Mouse (Mus musculus): ENCODE data around the gene Gtf2f2. TPM values are rescaled to one million over a fixed set of nuclear protein-coding genes. Genes with fewer than 3 reads are reported as not detected.

The Gtf2f2 gene
- total and polyA plus RNA-seq, 2 experiments from 2014 or later, result 41.5 to 47.6 TPM

DNA sequence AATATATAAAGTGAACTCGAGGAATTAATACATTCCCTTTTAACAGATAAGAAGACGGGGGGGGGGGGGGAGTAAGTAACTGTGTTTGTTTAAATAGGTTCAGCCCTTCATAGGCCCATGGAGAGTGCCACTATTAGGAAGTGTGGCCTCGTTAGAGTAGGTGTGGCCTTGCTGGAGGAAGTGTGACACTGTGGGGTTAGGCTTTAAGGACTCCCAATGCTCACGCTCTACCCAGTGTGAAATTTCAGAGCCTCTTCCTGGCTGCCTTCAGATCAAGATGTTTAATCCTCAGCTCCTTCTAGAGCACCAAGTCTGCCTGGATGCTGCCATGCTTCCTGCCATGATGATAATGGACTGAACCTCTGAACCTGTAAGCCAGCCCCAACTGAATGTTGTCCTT, 8.9 kb downstream of the Gtf2f2 start:
- no peaks in the 10 kb centered on the region for H3K4me1 ChIP-seq (ENCODE audit: insufficient read depth)
- no peak for TF ChIP-seq CTCF (IDR thresholded peaks at IDR 0.05; ENCODE audit: low read depth)
- H3K9ac ChIP-seq, result no peak overlapping the region
- H3K36me3 ChIP-seq (ENCODE audit: insufficient read depth), result peaks cover 2% of the 10 kb centered on the region; the same call in 1 of the 2 replicates
- H3K9me3 ChIP-seq (ENCODE audit: low read length), result no peaks in the 10 kb centered on the region
- DNase-seq (no peak), ATAC-seq (no peak)
- H3K4me3 ChIP-seq (ENCODE audit: low read depth, low read length), result no peak overlapping the region
- no peaks in the 10 kb centered on the region for H3K27me3 ChIP-seq (ENCODE audit: insufficient read depth, low read length)
- H3K4me2 ChIP-seq (ENCODE audit: low read depth), result no peak overlapping the region
- H3K27ac ChIP-seq (ENCODE audit: low read depth, low read length), result no peak overlapping the region
- WGBS, result 74% methylated on average over 4 of the region's 4 CpGs

DNA sequence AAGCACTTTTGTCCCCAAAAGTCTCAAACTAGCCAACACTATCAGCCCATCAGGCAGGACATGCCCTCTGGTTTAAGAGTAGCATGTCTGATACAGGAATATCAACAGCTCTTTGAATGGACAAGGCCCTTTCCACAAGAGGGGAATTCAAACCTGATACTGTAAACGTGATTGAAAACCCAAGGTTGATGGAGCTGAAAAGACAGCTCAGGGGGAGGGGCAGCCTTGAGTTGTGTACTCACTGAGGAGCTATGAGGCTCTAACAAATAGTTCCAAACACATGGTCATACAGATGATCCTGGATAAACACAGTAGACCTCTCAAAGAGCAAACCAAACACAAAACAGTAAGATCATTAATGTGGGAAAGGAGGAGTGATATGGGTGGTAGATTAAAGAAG, 12.6 kb downstream of the Gtf2f2 start:
- no peak overlapping the region for H3K4me2 ChIP-seq (ENCODE audit: low read depth)
- no peak for DNase-seq

DNA sequence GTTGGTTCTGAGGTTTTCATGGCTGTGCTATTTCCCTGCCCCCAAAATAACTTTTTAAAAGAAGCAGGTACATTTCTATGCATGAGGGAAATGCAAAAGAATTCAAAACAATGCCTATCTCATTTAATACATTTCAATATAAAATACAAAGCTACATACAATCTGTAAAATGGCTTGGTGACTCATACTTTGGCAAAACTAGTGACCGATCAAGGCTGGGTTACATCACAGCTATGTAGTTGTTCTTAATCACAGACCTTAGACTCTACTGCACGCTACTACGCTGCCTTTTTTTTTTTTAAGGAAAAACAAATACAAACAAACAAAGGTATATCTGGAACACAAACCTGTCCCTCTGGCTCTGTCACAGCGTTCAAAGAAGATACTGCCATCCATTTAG, 18.3 kb downstream of the Gtf2f2 start:
- no peaks in the 10 kb centered on the region for H3K27me3 ChIP-seq (ENCODE audit: insufficient read depth, low read length)
- WGBS, result 95% methylated on average over 4 of the region's 4 CpGs
- H3K9ac ChIP-seq, result no peak overlapping the region
- H3K9me3 ChIP-seq (ENCODE audit: low read length), result no peaks in the 10 kb centered on the region
- TF ChIP-seq CTCF (IDR thresholded peaks at IDR 0.05; ENCODE audit: low read depth), result no peak
- no peaks in the 10 kb centered on the region for H3K4me1 ChIP-seq (ENCODE audit: insufficient read depth)
- ATAC-seq (no peak), DNase-seq (no peak)
- H3K27ac ChIP-seq (ENCODE audit: low read depth, low read length), result no peak overlapping the region
- no peak overlapping the region for H3K4me2 ChIP-seq (ENCODE audit: low read depth)
- H3K4me3 ChIP-seq (ENCODE audit: low read depth, low read length), result no peak overlapping the region
- H3K36me3 ChIP-seq (ENCODE audit: insufficient read depth), result no peaks in the 10 kb centered on the region

More for the DNA sequence above, 12.6 kb downstream of the Gtf2f2 start:
- Histone ChIP-seq H3K36me3 (ENCODE audit: insufficient read depth) (no peaks in the 10 kb centered on the region), H3K9ac (no peak overlapping the region), H3K9me3 (ENCODE audit: low read length) (no peaks in the 10 kb centered on the region), H3K27ac (ENCODE audit: low read depth, low read length) (no peak overlapping the region), H3K4me3 (ENCODE audit: low read depth, low read length) (no peak overlapping the region), H3K27me3 (ENCODE audit: insufficient read depth, low read length) (no peaks in the 10 kb centered on the region), H3K4me1 (ENCODE audit: insufficient read depth) (no peaks in the 10 kb centered on the region)
- TF ChIP-seq CTCF (IDR thresholded peaks at IDR 0.05; ENCODE audit: low read depth), result no peak
- 70% methylated on average over 1 of the region's 1 CpGs for WGBS
- ATAC-seq, result no peak

GRCm38 (mm10) chr14:75990936-75991335, 19.7 kb downstream of the Gtf2f2 start:
- no peak overlapping the region for H3K9ac ChIP-seq
- no peaks in the 10 kb centered on the region for H3K4me1 ChIP-seq (ENCODE audit: insufficient read depth)
- no peaks in the 10 kb centered on the region for H3K36me3 ChIP-seq (ENCODE audit: insufficient read depth)
- ATAC-seq (no peak), DNase-seq (no peak)
- 97% methylated on average over 6 of the region's 6 CpGs for WGBS
- no peak for TF ChIP-seq CTCF (IDR thresholded peaks at IDR 0.05; ENCODE audit: low read depth)
- H3K4me3 ChIP-seq (ENCODE audit: low read depth, low read length), result no peak overlapping the region
- H3K9me3 ChIP-seq (ENCODE audit: low read length), result no peaks in the 10 kb centered on the region
- H3K27me3 ChIP-seq (ENCODE audit: insufficient read depth, low read length), result no peaks in the 10 kb centered on the region
- H3K4me2 ChIP-seq (ENCODE audit: low read depth), result no peak overlapping the region
- no peak overlapping the region for H3K27ac ChIP-seq (ENCODE audit: low read depth, low read length)

- no peak overlapping the region for H3K4me3 ChIP-seq (ENCODE audit: low read depth, low read length)
- H3K4me1 ChIP-seq (ENCODE audit: insufficient read depth), result peaks cover 6% of the 10 kb centered on the region
- DNase-seq (no peak), ATAC-seq (no peak)
- no peaks in the 10 kb centered on the region for H3K36me3 ChIP-seq (ENCODE audit: insufficient read depth)
- H3K9ac ChIP-seq, result no peak overlapping the region
- no peak for TF ChIP-seq CTCF (IDR thresholded peaks at IDR 0.05; ENCODE audit: low read depth)
- no peak overlapping the region for H3K27ac ChIP-seq (ENCODE audit: low read depth, low read length)
- no peaks in the 10 kb centered on the region for H3K27me3 ChIP-seq (ENCODE audit: insufficient read depth, low read length)
- H3K9me3 ChIP-seq (ENCODE audit: low read length), result no peaks in the 10 kb centered on the region
- H3K4me2 ChIP-seq (ENCODE audit: low read depth), result no peak overlapping the region
- WGBS, result 97% methylated on average over 1 of the region's 1 CpGs
Measured at GRCm38 (mm10) chr14:75989168-75989567, 21.5 kb downstream of the Gtf2f2 start.

- ATAC-seq (no peak), DNase-seq (no peak)
- Histone ChIP-seq H3K4me1 (ENCODE audit: insufficient read depth) (peaks cover 6% of the 10 kb centered on the region), H3K27ac (ENCODE audit: low read depth, low read length) (no peak overlapping the region), H3K4me2 (ENCODE audit: low read depth) (no peak overlapping the region), H3K27me3 (ENCODE audit: insufficient read depth, low read length) (no peaks in the 10 kb centered on the region), H3K36me3 (ENCODE audit: insufficient read depth) (no peaks in the 10 kb centered on the region), H3K4me3 (ENCODE audit: low read depth, low read length) (no peak overlapping the region), H3K9me3 (ENCODE audit: low read length) (no peaks in the 10 kb centered on the region), H3K9ac (no peak overlapping the region)
- WGBS, result 83% methylated on average over 7 of the region's 7 CpGs
- TF ChIP-seq CTCF (IDR thresholded peaks at IDR 0.05; ENCODE audit: low read depth), result no peak
Measured at GRCm38 (mm10) chr14:75986878-75987483, 23.7 kb downstream of the Gtf2f2 start.

DNA sequence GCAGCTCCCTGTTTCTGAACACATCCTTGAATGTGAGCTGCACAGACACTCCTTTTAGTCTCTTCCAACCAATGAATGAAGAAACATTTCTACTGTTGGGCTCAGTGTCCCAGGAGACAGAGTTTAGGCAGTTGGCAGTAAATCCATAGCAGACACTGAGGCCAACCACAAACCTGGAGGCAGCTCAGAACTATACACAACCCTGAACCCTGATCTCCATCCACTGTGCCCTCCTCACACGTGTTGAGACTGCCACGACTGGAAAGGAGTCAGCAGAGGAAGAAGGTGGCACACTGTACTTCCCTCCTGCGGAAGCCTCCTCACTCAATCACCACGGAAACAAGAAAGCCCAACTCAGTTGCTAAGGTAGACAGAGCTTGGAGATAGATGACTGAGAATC, 25.6 kb downstream of the Gtf2f2 start:
- H3K27me3 ChIP-seq (ENCODE audit: insufficient read depth, low read length), result no peaks in the 10 kb centered on the region
- no peaks in the 10 kb centered on the region; the same call in 1 of the 2 replicates for H3K36me3 ChIP-seq (ENCODE audit: insufficient read depth)
- ATAC-seq, result peak; percentile 87
- DNase-seq, result peak; percentile 43
- H3K4me1 ChIP-seq (ENCODE audit: insufficient read depth), result peaks cover 6% of the 10 kb centered on the region
- no peak for TF ChIP-seq CTCF (IDR thresholded peaks at IDR 0.05; ENCODE audit: low read depth)
- WGBS, result 45% methylated on average over 4 of the region's 4 CpGs
- H3K9ac ChIP-seq, result no peak overlapping the region
- H3K4me2 ChIP-seq (ENCODE audit: low read depth), result no peak overlapping the region
- no peak overlapping the region for H3K4me3 ChIP-seq (ENCODE audit: low read depth, low read length)
- H3K27ac ChIP-seq (ENCODE audit: low read depth, low read length), result peak overlapping the region; percentile 29; the same call in 1 of the 2 replicates
- no peaks in the 10 kb centered on the region for H3K9me3 ChIP-seq (ENCODE audit: low read length)

Data from forebrain, postnatal 0 days (tissue).